Mouse (Mus musculus) layer of hippocampus, postnatal 36 days (tissue): ENCODE measurements around the gene Serpina3k. TPM values are rescaled to one million over a fixed set of nuclear protein-coding genes. Genes with fewer than 3 reads are reported as not detected.
"Not testable (repeated sequence)": the region's sequence is repeated elsewhere in the genome, so short reads cannot be mapped to it uniquely, and the experiment has no call there.

Source experiments
- DNase-seq, 2 experiments: peaks; one replicate each; pipeline ENCODE4 v3.0.0; 2022
- total RNA-seq, 2 experiments: library from RNA; stranded (reverse); gene quantifications; 2 replicates each; pipeline ENCODE4 v1.2.3; 2021

Gene Serpina3k
- not detected for total RNA-seq

DNA sequence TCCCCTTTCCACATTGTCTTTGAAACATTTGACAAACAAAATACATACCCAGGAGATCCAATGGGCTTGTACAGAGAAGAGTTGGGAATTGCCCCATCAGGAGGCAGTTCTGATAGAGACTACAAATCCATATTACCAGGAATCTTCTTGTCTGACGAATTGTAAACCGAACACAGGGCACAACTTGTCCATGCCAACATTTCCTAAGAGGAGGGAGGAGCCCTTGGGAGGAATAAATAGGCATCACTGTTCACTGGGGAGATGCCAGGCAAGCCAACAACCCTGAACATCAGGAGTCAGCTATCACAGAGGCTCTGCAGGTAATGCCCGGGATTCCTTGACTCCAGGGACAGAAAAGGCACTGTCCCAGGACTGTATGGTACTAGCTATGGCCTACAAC is at the start of gene Serpina3k, which contains the start of gene Serpina3m:
Gene Serpina3k, plus strand, starts transcription at position 261 of the 400 bp plus-strand sequence.
Gene Serpina3m, plus strand, starts transcription at position 261 of the 400 bp plus-strand sequence.
- DNase-seq = not testable (repeated sequence)

- DNase-seq = no peak
Observed at GRCm38 (mm10) chr12:104289872-104290271, 48.4 kb upstream of the Serpina3k start.

- no peak for DNase-seq
Observed at GRCm38 (mm10) chr12:104293963-104294362, 44.3 kb upstream of the Serpina3k start.

DNA sequence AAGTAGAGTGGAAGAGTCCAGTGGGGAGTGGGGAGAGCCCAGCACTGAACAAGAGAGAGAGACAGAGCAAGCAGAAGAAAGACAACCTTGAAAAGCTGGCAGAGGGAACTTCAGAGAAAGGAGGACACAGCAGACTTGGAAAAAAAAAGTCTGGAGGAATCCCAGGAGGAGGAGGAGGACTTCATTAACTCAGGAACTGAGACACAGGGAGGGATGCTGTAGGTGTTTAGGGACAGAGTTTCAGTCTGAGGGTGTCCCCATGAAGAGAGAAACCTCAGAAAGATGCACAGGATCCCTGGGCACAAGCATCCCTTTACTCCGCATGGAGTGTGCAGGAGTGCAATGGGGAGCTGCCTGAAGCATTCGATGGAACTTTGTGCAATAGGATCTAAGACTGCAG is 40.2 kb upstream of the Serpina3k start:
- DNase-seq = no peak

DNA sequence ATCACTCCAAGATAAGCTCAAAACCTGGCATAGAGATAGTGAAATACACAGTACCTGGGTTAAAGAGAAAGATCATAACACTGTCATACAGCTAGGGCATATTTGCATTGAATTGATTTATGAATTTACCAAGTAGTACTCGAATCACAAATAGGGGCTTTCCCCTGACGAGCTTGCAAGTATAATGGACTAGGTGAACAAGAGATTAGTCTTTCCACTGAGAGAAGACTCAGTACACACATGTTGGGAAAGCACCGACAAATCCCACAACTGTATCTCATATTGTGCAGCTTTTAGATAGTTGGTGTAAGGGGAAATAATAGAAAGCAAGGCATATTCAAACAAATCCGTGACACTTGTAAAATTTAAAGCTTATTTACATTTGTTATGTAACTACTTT is 32.3 kb upstream of the Serpina3k start:
- no peak for DNase-seq

DNA sequence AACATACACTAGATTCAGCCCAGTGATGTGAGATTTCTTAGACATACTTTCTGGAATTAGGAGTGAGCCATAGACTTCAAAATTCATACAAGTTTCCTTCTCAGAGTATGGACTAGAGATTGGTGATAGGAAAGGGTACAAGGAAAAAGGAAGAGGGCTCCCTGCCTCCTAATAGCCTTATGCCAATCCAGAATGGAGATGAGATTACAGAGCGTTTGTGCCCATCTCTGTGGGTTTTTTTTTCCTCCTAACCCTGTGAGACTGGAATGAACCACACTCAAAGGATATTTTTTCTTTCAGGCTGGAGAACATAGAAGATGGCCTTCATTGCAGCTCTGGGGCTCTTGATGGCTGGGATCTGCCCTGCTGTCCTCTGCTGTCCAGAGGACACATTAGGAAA is 24.0 kb upstream of the Serpina3k start, which contains the start of gene Serpina3j:
Gene Serpina3j, plus strand, starts transcription at position 301 of the 400 bp plus-strand sequence.
- DNase-seq = no peak

- no peak for DNase-seq
Observed at GRCm38 (mm10) chr12:104322454-104322853, 15.8 kb upstream of the Serpina3k start.

- DNase-seq = no peak
Observed at GRCm38 (mm10) chr12:104331701-104332100, 6.6 kb upstream of the Serpina3k start.

- DNase-seq = not testable (repeated sequence)
Observed at GRCm38 (mm10) chr12:104336873-104337272, 1.4 kb upstream of the Serpina3k start.

- no peak for DNase-seq
Observed at GRCm38 (mm10) chr12:104338705-104339104, 419 bp downstream of the Serpina3k start.

- DNase-seq = not testable (repeated sequence)
Observed at GRCm38 (mm10) chr12:104342489-104342888, 4.2 kb downstream of the Serpina3k start.

GRCm38 (mm10) chr12:104345181-104345580 is 6.9 kb downstream of the Serpina3k start:
- no peak for DNase-seq

DNA sequence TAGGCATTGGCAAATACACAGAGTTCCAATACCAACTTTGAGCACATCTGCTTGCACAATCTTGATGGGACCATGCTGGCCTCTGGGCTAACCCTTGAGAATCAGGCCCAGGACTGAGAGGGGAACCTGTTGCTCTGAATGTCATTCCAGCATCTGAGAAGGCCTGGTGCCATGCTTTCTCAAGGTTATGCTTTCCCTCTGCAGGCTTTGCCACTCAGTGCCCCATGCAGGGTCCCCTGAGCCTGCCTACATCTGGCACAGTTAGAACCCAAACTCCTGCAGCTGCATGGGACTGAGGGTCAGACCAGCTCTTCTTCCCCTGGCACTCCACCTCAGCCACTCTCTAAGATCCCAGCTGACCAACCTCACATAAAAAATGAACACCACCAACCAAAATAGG is 7.4 kb downstream of the Serpina3k start:
- no peak for DNase-seq

DNA sequence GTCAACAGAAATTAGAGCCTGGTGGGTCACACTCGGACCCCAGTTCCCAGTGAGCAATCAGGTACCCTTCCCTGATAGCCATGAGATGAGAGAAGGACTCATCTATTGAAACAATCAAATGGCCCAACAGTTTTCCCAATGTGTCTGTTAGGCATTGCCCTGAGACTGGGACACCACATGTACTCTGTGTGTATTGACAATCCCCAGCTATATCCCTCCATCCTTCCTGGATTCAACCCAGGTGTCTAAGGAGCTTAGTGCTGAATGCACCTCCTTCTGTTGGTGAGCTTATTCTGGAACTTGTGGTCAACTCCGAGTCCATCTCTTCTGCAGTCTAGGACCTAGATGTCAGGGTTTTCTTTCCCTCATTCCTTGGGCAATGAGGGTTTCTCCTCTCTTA is 8.8 kb downstream of the Serpina3k start:
- DNase-seq = no peak

DNA sequence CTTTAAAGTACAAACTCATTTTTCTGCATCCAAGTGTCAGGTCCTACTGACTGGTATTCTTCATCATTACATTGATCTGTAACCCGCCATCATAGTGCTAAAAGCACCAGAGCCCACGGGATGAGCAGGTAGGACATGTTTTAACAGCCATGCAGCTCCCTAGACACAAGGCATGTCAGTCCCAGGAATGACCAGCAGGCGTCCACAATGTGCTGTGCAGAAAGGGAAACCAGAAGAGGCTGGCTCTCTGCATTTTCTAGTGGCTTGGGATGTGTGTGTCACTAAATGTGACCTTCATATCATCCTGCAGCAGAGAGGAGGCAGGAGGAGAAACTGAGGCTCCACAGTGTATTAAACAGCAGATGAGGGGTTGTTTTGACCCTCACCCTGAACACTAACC is 13.5 kb downstream of the Serpina3k start:
- DNase-seq = peak; percentile 28 to 47

GRCm38 (mm10) chr12:104356006-104356405 is 17.7 kb downstream of the Serpina3k start:
- no peak for DNase-seq

DNA sequence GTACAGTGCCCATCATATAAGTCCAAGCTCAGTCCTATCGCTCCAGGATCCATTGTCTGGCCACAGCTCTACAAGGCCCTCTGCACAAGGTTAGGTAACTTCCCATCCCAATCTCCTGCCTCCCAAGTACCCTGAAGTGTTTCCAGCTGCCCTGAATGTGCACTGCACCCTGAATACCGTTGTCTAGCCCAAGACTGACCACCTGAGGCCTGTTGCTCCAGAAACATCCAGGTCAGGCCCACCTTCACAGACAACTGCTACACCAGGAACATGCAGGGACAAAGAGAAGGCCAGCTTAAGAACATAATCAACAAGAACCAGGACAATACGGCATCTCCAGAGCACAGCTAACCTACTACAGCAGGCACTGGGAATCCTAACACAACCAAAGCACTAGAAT is 31.7 kb downstream of the Serpina3k start:
- no peak for DNase-seq

GRCm38 (mm10) chr12:104377179-104377578 is 38.9 kb downstream of the Serpina3k start:
- not testable (repeated sequence) for DNase-seq

- DNase-seq = not testable (repeated sequence)
Observed at GRCm38 (mm10) chr12:104378351-104378750, 40.1 kb downstream of the Serpina3k start.

GRCm38 (mm10) chr12:104378815-104379214 is 40.5 kb downstream of the Serpina3k start:
- DNase-seq = not testable (repeated sequence)

- DNase-seq = no peak
Observed at GRCm38 (mm10) chr12:104379856-104380255, 41.6 kb downstream of the Serpina3k start.

GRCm38 (mm10) chr12:104381071-104381604 is 42.9 kb downstream of the Serpina3k start:
- DNase-seq = not testable (repeated sequence)

DNA sequence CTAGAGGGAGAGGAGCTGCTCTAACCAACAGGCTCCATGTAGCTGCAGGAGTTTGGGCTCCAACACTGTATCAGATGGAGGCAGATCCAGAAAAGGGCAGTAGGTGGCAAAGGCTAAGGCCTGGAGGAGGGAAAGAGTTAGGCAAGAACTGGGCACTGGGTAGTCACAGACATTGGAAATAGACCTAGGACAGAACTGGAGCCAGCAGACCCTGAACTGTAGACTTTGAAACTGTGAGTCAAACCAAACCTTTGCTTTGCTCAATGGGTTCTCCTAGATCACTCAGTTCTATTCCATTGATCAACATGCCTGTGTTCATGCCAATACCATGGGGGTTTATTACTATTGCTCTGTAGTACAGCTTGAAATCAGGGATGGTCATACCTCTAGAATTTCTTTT is 47.7 kb downstream of the Serpina3k start:
- not testable (repeated sequence) for DNase-seq

GRCm38 (mm10) chr12:104386878-104387277 is 48.6 kb downstream of the Serpina3k start:
- DNase-seq = not testable (repeated sequence)

DNA sequence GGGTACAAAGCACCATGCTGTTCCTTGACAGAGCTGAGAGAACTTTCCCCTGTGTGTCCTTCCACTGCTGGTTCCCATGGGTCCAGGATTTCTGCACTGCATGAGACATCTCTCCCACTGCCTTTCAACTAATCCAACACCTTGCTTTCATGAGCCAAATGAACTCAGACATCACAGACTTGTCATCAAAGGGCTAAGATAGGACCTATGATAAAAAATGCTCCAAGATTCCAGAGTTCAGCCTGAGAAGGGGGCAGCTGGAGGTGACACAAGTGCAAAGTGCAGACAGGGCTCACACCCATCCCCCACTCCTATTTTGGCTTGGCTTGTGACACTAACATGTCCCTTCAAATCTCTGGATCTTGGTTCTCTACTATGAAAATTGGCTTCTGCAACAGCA is 50.2 kb downstream of the Serpina3k start:
- DNase-seq = no peak
